Mouse (Mus musculus) kidney, postnatal 10 days (tissue): Measurements from ENCODE around the gene Dkkl1.
A peak's percentile ranks its signal among the peaks of the same experiment; 100 is the strongest.

ENCODE experiments used
- DNase-seq: peaks from one replicate; pipeline ENCODE4 v3.0.0; 2021; ENCODE audit warnings: mixed read lengths

The Dkkl1 gene

DNA sequence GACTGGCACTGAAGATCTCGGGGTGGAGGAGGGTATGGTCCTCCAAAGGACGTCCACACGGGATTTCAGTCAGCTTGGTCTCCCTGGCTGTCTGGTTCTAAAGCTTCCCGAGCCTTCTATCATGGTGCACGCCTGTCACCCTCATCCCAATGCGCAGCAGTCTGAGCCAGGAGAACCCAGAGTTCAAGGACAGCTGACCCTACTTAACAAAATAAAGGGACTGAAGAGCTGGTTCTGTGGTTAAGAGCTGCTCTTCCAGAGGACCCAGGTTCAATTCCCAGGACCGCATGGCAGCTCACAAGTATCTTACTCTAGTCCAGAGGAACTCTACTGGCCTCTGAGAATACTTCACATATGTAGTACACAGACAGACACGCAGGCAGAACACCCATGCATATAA is 17.1 kb upstream of the Dkkl1 start:
- no peak for DNase-seq

DNA sequence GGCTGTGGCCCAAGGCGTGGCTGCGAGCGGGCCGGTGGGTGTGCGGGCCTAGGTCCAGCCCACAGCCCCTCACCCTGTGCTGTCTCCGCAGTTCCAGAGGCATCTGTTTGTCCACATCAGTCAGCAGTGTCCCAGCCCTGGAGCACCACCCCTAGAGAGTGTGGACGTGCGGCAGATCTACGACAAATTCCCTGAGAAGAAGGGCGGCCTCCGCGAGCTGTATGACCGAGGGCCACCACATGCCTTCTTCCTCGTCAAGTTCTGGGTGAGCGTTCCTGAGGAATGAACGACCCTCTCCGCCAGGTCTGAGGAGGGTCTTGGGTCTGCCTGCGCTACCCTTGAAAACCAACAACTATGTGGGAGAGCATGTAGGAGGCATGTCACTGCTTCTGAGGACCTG is 16.6 kb upstream of the Dkkl1 start:
- peak; percentile 5 for DNase-seq

DNA sequence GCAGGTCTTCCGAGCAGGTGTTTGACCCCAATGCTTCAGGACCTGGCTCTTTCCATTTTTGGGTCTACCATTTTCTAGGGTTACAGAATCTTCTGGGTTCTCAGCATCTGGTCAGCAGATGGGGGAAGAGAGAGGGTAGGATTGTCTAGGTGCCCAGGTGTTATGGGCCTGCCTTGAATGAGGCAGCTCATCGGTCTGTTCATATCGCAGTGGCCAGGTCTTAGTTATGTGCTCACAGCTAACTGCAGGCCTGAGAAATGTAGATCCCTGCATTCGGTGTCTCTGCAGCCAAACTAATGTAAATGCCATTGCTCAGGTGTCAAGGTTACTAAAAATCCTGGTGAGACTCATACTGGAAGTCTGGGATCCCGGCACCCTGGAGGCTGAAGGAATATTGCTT is 14.5 kb upstream of the Dkkl1 start:
- DNase-seq = no peak

- no peak for DNase-seq
Measured at GRCm38 (mm10) chr7:45224826-45225225, 12.9 kb upstream of the Dkkl1 start.

- no peak for DNase-seq
Measured at GRCm38 (mm10) chr7:45221680-45222079, 9.7 kb upstream of the Dkkl1 start.

DNA sequence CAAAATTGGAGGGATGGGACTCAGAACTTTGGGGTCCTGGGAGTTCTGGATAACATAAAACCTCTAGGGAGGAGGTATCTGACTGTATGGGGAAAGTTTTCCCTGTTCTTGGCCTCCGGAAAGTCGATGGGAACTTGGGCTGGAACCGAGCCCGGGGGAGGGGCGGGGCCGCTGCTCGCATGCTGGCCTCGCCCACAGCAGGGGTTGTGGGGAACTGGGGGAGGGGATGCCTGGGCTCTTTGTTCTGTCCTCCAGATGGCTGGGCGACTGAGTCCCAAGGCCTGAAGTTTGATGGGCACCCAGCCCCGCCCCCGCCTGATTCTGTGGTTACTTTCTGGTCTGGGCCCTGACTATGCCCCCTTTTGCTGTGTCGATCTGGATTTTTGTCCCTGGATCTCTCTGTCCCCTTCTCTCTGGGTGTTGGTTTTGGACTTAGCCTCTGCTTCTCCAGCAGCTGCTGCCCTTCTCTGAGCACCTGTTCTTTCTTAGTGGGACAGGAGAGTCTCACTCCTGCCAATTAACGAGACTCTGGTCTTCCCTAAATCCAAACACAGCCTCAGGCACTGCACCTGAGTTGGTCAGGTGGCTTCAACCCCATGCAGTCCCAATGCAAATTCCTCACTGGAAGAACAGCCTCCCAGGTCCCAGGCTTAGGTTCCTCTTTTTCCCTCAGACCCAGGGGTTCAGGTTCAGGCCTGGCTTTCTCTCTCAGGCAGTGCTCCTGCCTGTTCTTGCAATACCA is 4.7 kb upstream of the Dkkl1 start:
- peak; percentile 94 for DNase-seq

- DNase-seq = peak; percentile 82
Measured at GRCm38 (mm10) chr7:45215673-45216441, 3.9 kb upstream of the Dkkl1 start, which contains the start of gene Tead2. TSS of gene Tead2 (plus strand) at chr7:45215753.

DNA sequence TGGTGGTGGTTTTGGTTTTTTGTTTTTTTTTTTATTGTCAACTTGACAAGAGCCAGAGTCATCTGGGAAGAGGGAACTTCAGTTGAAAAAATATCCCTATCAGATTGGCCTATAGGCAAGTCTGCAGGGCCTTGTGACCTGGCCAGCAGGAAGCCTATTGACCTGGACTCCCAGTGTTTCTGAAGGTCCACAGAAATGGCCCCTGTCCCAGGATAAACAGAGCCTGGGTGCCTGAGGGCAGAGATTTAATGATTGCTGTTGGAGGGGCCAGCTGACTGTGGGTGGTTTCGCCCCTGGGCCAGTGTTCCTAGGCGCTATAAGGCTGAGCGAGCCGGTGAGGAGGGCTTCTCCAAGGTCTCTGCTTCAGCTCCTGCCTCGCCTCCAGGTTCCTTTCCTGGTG is 1.8 kb upstream of the Dkkl1 start:
- DNase-seq = no peak

GRCm38 (mm10) chr7:45212356-45212755 is 409 bp upstream of the Dkkl1 start:
- DNase-seq = no peak

DNA sequence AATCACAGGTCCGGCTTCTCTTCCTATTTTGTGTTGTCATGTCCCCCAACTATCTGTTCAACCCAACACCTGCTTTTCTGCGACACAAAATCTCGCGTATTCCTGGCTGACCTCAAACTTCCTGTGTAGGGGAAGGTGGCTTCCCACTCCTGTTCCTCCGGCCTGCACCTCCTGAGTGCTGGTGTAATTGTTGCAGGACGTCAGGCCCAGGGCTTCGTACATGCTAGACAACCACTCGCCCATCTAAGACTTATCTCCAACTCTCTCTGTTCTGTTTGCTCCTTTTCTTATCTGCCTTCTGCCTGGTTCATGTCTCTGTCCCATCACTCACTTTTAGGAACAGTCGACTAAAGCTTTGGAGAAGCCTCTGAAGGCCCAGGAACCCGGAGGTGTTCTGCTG is 877 bp downstream of the Dkkl1 start:
- no peak for DNase-seq

DNA sequence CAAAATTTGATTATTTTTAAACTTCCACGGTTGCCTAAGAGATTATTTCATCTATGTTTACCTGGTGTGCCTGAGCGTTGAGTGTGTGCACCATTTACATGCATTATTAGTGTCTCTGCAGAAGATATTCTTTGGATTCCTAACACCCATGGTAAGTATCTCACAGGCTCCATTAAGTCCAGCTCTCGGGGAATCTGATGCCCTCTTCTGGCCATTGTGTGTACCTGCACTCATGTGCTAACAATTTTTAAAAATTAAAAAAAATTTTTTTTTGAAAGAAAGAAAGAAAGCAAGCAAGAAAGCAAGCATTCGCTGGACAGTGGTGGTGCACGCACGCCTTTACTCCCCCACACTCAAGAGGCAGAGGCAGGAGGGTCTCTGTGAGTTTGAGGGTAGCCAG is 3.7 kb downstream of the Dkkl1 start:
- no peak for DNase-seq

GRCm38 (mm10) chr7:45204380-45205143 is 7.4 kb downstream of the Dkkl1 start, which contains the start of gene Ccdc155:
TSS of gene Ccdc155 (minus strand) at chr7:45204892.
- peak; percentile 95 for DNase-seq

DNA sequence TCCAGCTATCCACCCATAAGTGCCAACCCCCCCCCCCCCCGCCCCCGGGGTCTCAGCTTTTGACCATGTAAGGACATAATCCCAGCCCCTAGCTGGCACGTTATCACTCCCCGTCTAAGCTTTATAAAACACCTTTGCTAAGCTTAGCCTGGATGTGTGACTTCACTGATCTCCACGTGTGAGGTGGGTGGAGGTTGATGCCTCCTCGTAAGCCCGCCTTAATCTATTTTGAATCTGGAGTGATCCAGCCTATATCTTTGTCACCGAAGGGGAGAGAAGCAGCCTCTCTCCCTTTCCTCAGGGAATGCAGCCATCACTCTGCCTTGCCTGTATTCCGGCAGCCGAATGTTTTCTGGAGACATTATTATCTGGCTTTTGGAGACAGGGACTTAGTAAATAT is 9.3 kb downstream of the Dkkl1 start:
- no peak for DNase-seq

DNA sequence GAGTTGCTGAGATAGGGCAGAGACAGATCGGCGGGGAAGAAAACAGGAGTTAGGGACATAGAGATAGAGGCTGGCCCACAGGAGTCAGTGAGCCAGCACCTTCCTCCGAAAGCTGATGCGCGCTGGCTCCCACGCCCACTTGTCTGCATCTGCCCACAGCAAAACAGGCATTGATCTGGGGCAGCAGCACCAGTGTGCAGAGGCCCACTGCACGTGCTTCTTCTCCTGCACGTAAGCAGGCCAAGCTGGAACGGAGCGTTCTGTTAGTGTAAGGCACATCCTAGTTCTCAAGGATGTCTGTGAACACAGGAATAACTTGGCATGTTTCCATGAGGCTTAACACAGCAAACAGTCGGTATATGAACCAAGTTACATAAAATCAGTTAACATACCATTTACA is 13.0 kb downstream of the Dkkl1 start:
- no peak for DNase-seq

DNA sequence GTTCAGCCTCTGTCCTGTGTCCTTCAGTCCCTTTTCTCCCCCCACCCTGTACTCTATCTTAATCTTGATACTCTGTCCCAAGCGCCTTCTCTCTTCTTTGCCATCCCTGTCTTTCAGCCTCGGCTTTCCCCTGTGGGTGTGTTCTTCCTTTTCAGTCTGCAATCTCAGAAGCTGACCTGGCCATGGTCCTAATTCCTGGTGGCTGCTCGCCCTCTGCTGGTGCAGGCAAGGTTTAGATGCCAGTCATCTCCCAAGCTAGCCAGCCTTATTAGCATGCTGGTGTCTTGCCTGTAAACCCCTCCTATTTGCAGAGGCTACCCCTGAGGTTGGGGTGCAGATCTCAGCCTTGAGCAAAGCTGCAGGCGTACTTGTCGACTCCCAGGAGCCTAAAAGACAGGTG is 13.5 kb downstream of the Dkkl1 start:
- peak; percentile 86 for DNase-seq

DNA sequence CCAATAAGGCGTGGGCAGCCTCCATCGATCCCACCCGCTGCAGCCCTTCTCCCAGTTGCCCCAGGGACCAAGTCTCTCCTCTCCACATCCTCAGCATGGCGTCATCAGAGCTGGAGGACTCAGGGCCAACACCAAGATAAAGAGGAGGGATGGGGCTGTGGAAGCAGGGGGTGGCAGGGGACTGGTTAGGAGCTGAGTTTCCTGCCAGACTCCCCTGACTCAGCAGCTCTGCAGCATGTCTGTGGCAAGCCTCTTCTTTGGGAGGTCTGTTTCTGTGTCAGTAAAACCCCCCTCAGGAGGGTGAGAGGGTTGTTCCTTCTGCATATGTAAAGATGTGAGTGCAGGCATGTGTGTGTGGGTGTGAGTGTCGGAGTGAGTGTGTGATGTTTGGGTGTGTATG is 15.0 kb downstream of the Dkkl1 start:
- no peak for DNase-seq

DNA sequence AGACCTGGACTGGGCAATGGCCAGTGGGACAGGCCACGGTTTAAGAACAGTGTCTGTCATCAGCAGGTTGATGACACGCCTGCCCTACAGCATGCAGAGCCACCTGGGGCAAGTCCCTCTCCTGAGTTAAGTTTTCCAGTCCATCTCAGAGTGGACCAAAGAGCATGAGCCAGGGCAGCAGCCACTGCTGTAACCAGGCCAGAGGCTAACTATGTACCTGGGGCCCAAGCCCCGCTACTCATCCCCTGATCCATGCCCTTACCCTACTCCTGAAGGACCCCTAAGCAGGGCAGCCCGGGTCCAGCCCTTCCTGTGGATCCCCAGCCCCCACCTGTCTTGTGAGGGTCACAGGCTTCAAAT is 15.8 kb downstream of the Dkkl1 start:
- DNase-seq = no peak

DNA sequence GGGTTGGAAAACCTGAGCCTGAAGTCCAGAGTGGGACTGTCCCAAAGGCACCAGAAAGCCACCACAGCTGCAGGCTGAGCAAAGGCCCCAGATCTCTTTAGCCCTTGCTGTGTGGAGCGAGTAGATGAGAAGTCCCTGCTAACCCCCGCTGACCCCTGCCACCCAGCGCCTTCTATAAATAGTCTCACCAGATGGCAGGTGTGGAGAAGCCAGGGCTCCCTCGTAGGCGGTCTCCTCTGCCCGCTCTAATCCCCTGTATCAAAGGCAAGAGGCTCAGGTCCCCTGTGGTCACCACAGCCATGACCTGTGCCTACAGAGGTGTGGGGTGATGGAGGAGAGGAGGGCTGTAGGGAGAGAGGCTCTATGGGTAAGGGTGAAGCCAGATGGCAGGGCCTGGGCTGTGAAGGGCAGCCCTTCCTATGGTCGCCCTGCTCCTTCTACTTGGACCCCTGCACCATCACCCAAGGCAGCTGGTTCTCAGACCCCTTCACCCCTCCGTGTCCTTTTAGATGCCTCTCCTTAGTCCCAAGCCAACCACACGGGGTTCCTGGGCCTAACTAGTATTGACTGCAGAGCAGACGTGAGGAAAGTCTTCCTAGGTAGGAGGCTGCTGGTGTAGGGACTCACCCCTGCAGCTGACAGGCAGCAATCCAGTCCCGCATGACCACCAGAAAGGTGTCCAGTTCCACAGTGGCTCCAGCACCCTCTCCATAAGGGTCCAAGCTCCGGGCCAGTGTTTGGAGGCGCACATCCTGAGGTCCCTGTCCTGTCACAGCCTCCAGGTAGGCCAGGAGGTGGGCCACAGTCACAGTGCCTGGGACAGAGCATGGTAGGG is 16.4 kb downstream of the Dkkl1 start:
- no peak for DNase-seq

- DNase-seq = no peak
Measured at GRCm38 (mm10) chr7:45193871-45194785, 17.8 kb downstream of the Dkkl1 start.

- no peak for DNase-seq
Measured at GRCm38 (mm10) chr7:45193406-45193805, 18.5 kb downstream of the Dkkl1 start.

DNA sequence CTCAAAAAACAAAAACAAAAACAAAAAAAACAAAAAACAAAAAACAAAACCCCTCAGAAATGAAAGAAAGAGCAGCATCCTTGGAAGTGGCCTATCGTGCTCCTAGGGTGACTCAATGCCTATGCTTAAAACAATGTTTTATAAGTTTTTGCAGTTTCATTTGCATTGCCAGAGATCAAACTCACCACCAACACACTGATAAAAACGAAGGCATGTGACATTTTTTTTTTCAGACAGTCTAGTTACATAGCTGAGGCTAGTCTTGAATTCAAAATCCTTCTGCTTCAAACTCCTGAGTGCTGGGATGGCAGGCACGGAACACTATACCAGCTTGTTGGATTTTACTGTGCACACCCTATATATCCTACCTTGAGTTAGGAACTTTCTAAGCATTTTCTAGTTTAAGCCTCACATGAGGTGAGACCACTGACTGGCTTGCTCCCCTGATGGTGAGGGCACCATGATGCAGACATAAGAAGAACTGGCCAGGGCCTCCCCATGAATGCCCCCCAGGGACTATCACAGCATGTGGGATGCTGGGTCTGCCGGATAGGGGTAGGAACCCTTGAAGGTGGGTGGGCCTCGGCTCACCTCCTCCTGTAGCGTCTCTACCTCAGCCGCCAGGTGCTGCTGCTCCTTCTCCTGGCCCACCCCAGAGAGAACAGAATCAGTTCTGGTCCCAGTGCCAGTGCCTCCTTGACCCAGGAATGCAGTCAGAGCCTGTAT is 19.2 kb downstream of the Dkkl1 start:
- DNase-seq = no peak
